Mouse (Mus musculus) CH12.LX (cell line): ENCODE measurements around the gene Zkscan5. TPM values are rescaled to one million over a fixed set of nuclear protein-coding genes. Genes with fewer than 3 reads are reported as not detected.

ENCODE experiments used
- DNase-seq: peaks from one replicate; pipeline ENCODE4 v3.0.0-alpha.2; 2013; ENCODE audit errors: extremely low read depth
- H3K27ac ChIP-seq: 2 replicates; pipeline ENCODE4 v1.5.1; 2012; ENCODE audit warnings: low read depth, mild to moderate bottlenecking, control low read depth, moderate library complexity; ENCODE audit not compliant: insufficient read depth
- H3K27me3 ChIP-seq: replicated peaks from 2 replicates; pipeline ENCODE3; 2012; ENCODE audit warnings: inconsistent platforms
- H3K36me3 ChIP-seq, 2 experiments: replicated peaks in 1 of 2; 2 replicates each; pipeline versions ENCODE3 to v1.6.1; 2012; ENCODE audit warnings: inconsistent platforms in 1 of 2, low read length in 1 of 2, mild to moderate bottlenecking in 1 of 2, mixed read lengths in 1 of 2, moderate library complexity in 1 of 2; ENCODE audit not compliant: control insufficient read depth in 1 of 2, insufficient read depth in 1 of 2
- H3K4me1 ChIP-seq, 2 experiments: 2 replicates each; pipeline ENCODE4 v1.6.1; 2012; ENCODE audit warnings: inconsistent platforms in 1 of 2, moderate library complexity in 1 of 2; ENCODE audit not compliant: insufficient read depth in 2 of 2, control insufficient read depth in 1 of 2
- H3K4me2 ChIP-seq: 2 replicates; pipeline ENCODE4 v1.6.1; 2012; ENCODE audit warnings: low read depth, mild to moderate bottlenecking, control low read depth; ENCODE audit not compliant: poor library complexity, insufficient read depth, severe bottlenecking
- H3K4me3 ChIP-seq, 3 experiments: fragments of 150-350 bp in 1 of 3; sonication (generic) in 1 of 3; replicated peaks in 1 of 3; 2 replicates each; pipeline versions ENCODE3 to v1.5.1; 2011 to 2012; ENCODE audit warnings: low read depth in 2 of 3, low read length in 2 of 3, mild to moderate bottlenecking in 2 of 3, moderate library complexity in 2 of 3, control low read depth in 1 of 3, improper control_type of control experiment in 1 of 3, inconsistent platforms in 1 of 3, mixed read lengths in 1 of 3; ENCODE audit not compliant: poor library complexity in 1 of 3
- H3K79me2 ChIP-seq: replicated peaks from 2 replicates; pipeline ENCODE4 v1.6.1; 2012; ENCODE audit warnings: mild to moderate bottlenecking, moderate library complexity; ENCODE audit not compliant: control insufficient read depth, poor library complexity, insufficient read depth, severe bottlenecking; ENCODE audit errors: extremely low read depth
- H3K9ac ChIP-seq: 2 replicates; pipeline ENCODE4 v1.6.1; 2012; ENCODE audit warnings: low read depth, mild to moderate bottlenecking, control low read depth, moderate library complexity; ENCODE audit not compliant: insufficient read depth
- H3K9me3 ChIP-seq: replicated peaks from 2 replicates; pipeline ENCODE3; 2012; ENCODE audit warnings: low read length, inconsistent platforms, mixed read lengths
- BHLHE40 ChIP-seq: IDR thresholded peaks from 2 replicates; pipeline ENCODE4 v1.6.1; 2011; ENCODE audit warnings: mild to moderate bottlenecking, low read depth, low read length, improper control_type of control experiment
- CHD1 ChIP-seq: IDR thresholded peaks from 2 replicates; pipeline ENCODE4 v1.6.1; 2012; ENCODE audit warnings: low read depth, low read length, improper control_type of control experiment, inconsistent platforms
- CTCF ChIP-seq, 2 experiments: IDR thresholded peaks in 1 of 2; conservative IDR thresholded peaks in 1 of 2; 2 replicates each; pipeline ENCODE4 v1.5.1; 2011 to 2012; ENCODE audit warnings: low read depth in 2 of 2, low read length in 2 of 2, improper control_type of control experiment in 1 of 2, inconsistent platforms in 1 of 2, mild to moderate bottlenecking in 1 of 2, moderate library complexity in 1 of 2
- ELF1 ChIP-seq: IDR thresholded peaks from 2 replicates; pipeline ENCODE4 v1.6.1; 2014; ENCODE audit warnings: low read depth, mild to moderate bottlenecking, inconsistent platforms, low read length, improper control_type of control experiment
- EP300 ChIP-seq: IDR thresholded peaks from 2 replicates; pipeline ENCODE4 v1.6.1; 2011; ENCODE audit warnings: low read length, improper control_type of control experiment
- GABPA ChIP-seq: IDR thresholded peaks from 2 replicates; pipeline ENCODE4 v1.6.1; 2012; ENCODE audit warnings: low read depth, low read length, improper control_type of control experiment, inconsistent platforms; ENCODE audit not compliant: insufficient replicate concordance
- HCFC1 ChIP-seq: IDR thresholded peaks from 2 replicates; pipeline ENCODE4 v1.6.1; 2012; ENCODE audit warnings: low read depth, mild to moderate bottlenecking, inconsistent platforms, low read length, improper control_type of control experiment
- JUND ChIP-seq: conservative IDR thresholded peaks from 2 replicates; pipeline ENCODE4 v1.6.1; 2011; ENCODE audit warnings: low read depth, low read length, improper control_type of control experiment
- KAT2A ChIP-seq: IDR thresholded peaks from 2 replicates; pipeline ENCODE4 v1.6.1; 2012; ENCODE audit warnings: low read length, improper control_type of control experiment, inconsistent platforms; ENCODE audit not compliant: insufficient replicate concordance
- MAX ChIP-seq: IDR thresholded peaks from 2 replicates; pipeline ENCODE4 v1.6.1; 2011; ENCODE audit warnings: low read length, improper control_type of control experiment
- MXI1 ChIP-seq: IDR thresholded peaks from 2 replicates; pipeline ENCODE4 v1.6.1; 2011; ENCODE audit warnings: mild to moderate bottlenecking, low read depth, low read length, improper control_type of control experiment
- NELFE ChIP-seq: IDR thresholded peaks from 2 replicates; pipeline ENCODE4 v1.6.1; 2011; ENCODE audit warnings: low read depth, low read length, improper control_type of control experiment
- NRF1 ChIP-seq: IDR thresholded peaks from 2 replicates; pipeline ENCODE4 v1.6.1; 2014; ENCODE audit warnings: low read depth, mild to moderate bottlenecking, inconsistent platforms, low read length, improper control_type of control experiment, moderate library complexity
- POLR2A ChIP-seq: IDR thresholded peaks from 2 replicates; pipeline ENCODE4 v1.6.1; 2011; ENCODE audit warnings: low read depth, mild to moderate bottlenecking, improper control_type of control experiment, low read length
- SIN3A ChIP-seq: IDR thresholded peaks from 2 replicates; pipeline ENCODE4 v1.6.1; 2012; ENCODE audit warnings: low read length, improper control_type of control experiment, inconsistent platforms
- TCF12 ChIP-seq: IDR thresholded peaks from 2 replicates; pipeline ENCODE4 v1.6.1; 2014; ENCODE audit warnings: low read depth, mild to moderate bottlenecking, inconsistent platforms, low read length, improper control_type of control experiment
- UBTF ChIP-seq: IDR thresholded peaks from 2 replicates; pipeline ENCODE4 v1.6.1; 2012; ENCODE audit warnings: low read depth, mild to moderate bottlenecking, inconsistent platforms, low read length, improper control_type of control experiment, moderate library complexity
- USF1 ChIP-seq: IDR thresholded peaks from 2 replicates; pipeline ENCODE4 v1.6.1; 2014; ENCODE audit warnings: low read depth, mild to moderate bottlenecking, inconsistent platforms, low read length, improper control_type of control experiment
- USF2 ChIP-seq: conservative IDR thresholded peaks from 2 replicates; pipeline ENCODE4 v1.6.1; 2011; ENCODE audit warnings: low read depth, low read length, improper control_type of control experiment
- ZMIZ1 ChIP-seq: IDR thresholded peaks from 2 replicates; pipeline ENCODE4 v1.6.1; 2012; ENCODE audit warnings: low read depth, mild to moderate bottlenecking, inconsistent platforms, low read length, improper control_type of control experiment
- dilution Hi-C: fragments of 300-500 bp; cut with MboI; formaldehyde crosslinking; loops from 2 replicates; pipeline ENCODE4 v1.14.3; 2020; ENCODE audit warnings: low sequenced_read_pairs; ENCODE audit not compliant: extremely low pct_unique_long_range_greater_than_20kb, extremely low pct_ligation_motif_present
- in situ Hi-C: fragments of 300-500 bp; cut with MboI; formaldehyde crosslinking; loops from 3 replicates; pipeline ENCODE4 v1.14.3; 2019; ENCODE audit warnings: low sequenced_read_pairs, low pct_ligation_motif_present, low pct_unique_long_range_greater_than_20kb, mixed read lengths
- polyA plus RNA-seq: library from polyadenylated mRNA; unstranded; fragments of >175 nt; gene quantifications from 2 replicates; pipeline ENCODE4 v1.2.1, GENCODE M21; 2012; ENCODE audit warnings: low read depth; ENCODE audit not compliant: insufficient read length
- total RNA-seq, 2 experiments: library from RNA; depleted of rRNA; stranded (reverse); fragments of 300-350 nt in 1 of 2; fragments of >200 nt in 1 of 2; gene quantifications; 2 replicates each; pipeline ENCODE4 v1.2.3; 2012 to 2014

Zkscan5 gene
- total and polyA plus RNA-seq, 3 experiments: 5.0 to 5.6 (median 5.3) TPM

DNA sequence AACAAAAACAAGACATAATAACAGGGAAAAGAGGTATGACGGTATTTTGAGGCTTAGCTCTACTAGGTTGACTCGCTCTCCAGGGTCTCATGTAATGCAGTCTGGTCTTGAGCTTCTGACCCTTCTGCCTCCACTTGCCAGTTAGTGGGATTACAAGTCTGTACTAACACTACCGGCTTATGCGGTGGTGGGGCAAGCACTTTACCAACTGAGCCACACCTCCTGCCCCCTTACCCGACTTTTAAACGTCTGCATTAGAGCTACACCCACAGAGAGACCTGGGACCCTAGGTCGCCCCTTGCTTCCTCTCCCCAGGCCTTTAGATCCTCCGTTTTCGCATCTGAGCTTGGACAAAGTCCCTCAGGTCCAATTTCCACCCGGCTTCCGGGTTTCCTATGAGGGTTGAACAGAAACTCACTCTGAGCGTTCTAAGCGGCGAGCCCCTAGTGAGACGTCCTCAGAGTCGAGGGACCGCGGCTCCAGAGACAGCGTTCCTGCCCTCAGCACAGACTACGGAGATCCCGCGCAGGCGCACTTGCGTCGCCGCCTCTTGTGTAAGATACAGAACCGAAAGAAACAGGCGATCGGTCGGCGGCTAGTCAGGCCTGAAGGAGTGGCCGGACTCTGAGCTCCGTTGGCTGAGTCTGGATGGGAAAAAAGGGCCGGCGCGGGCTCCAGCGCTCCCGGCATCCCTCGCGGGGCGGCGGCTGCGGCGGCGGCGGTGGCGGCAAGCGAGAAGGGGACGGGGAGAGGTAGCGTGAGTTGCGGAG lies 37.6 kb upstream of the Zkscan5 start, which contains the start of the genes Ptcd1 and Cpsf4 (continued):
- peak; percentile 68; the same call in 1 of the 2 replicates for TF ChIP-seq ZMIZ1
- peak; percentile 94 for TF ChIP-seq POLR2A
- TF ChIP-seq CHD1: no peak
- no peak for TF ChIP-seq JUND
- TF ChIP-seq GABPA: peak; percentile 61; the same call in 1 of the 2 replicates
- no peak for TF ChIP-seq MAX
- TF ChIP-seq ELF1: peak; percentile 66

- Histone ChIP-seq H3K36me3 (peaks cover 32 to 54% of the 10 kb centered on the region in 2 experiments), H3K4me1 (peaks cover 4 to 21% of the 10 kb centered on the region in 2 experiments), H3K27ac (no peak overlapping the region; the same call in 1 of the 2 replicates), H3K79me2 (peaks cover 45% of the 10 kb centered on the region), H3K9me3 (no peaks in the 10 kb centered on the region), H3K9ac (peak overlapping the region; percentile 78), H3K4me2 (peak overlapping the region; percentile 58; the same call in 1 of the 2 replicates), H3K4me3 (peak overlapping the region; percentile 79 to 94 (median 81)), H3K27me3 (no peaks in the 10 kb centered on the region)
- dilution Hi-C loops: no loop called here
- in situ Hi-C loops: no loop called here
- no peak for DNase-seq
- TF ChIP-seq NRF1 (no peak), MXI1 (peak; percentile 3; the same call in 1 of the 2 replicates), CTCF (conservative IDR thresholded peaks at IDR 0.05 in 1 of 2, IDR thresholded peaks at IDR 0.05 in 1 of 2; ENCODE audit: low read depth in 2 of 2, low read length in 2 of 2) (no peak)
Observed at GRCm38 (mm10) chr5:145167306-145167661, 37.1 kb upstream of the Zkscan5 start.

DNA sequence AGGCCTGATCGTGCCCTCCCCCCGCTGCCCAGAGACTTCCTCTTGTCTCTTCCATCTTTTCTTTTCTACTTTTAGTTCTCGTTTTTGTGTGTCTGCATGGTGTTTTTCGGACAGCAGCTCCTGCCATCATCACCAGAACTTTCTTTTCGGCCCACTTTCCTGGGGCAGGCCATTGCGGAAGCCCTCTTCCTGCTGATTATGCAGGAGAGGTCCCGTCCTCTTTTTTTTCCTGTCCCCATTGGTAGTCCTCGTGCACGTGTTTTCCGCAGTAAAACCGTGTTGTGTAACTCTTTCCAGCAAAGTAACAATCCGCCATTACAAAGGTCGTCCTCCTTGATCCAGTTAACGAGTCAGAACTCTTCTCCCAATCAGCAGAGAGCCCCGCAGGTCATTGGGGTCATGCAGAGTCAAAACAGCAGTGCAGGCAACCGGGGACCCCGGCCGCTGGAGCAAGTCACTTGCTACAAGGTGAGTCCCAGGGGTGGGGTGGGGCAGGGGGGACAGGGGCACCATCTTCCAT lies 25.8 kb upstream of the Zkscan5 start:
- Histone ChIP-seq H3K4me3 (no peak overlapping the region), H3K79me2 (peaks cover under 1% of the 10 kb centered on the region), H3K4me1 (peaks cover 0 to 14% of the 10 kb centered on the region in 2 experiments; a peak in 2 of 4 replicates), H3K27me3 (no peaks in the 10 kb centered on the region), H3K27ac (no peak overlapping the region), H3K9me3 (no peaks in the 10 kb centered on the region), H3K36me3 (peaks cover 93 to 100% of the 10 kb centered on the region in 2 experiments), H3K9ac (no peak overlapping the region), H3K4me2 (no peak overlapping the region)
- DNase-seq: no peak
- in situ Hi-C loops (no loop called here), dilution Hi-C loops (no loop called here)
- TF ChIP-seq USF2 (no peak), EP300 (no peak), HCFC1 (no peak), ZMIZ1 (no peak), BHLHE40 (no peak), JUND (no peak), UBTF (no peak), TCF12 (no peak), NELFE (no peak), SIN3A (no peak), CTCF (conservative IDR thresholded peaks at IDR 0.05 in 1 of 2, IDR thresholded peaks at IDR 0.05 in 1 of 2; ENCODE audit: low read depth in 2 of 2, low read length in 2 of 2) (no peak), KAT2A (no peak), USF1 (no peak)
